Mouse (Mus musculus): ENCODE results near the gene Cd52.

DNA sequence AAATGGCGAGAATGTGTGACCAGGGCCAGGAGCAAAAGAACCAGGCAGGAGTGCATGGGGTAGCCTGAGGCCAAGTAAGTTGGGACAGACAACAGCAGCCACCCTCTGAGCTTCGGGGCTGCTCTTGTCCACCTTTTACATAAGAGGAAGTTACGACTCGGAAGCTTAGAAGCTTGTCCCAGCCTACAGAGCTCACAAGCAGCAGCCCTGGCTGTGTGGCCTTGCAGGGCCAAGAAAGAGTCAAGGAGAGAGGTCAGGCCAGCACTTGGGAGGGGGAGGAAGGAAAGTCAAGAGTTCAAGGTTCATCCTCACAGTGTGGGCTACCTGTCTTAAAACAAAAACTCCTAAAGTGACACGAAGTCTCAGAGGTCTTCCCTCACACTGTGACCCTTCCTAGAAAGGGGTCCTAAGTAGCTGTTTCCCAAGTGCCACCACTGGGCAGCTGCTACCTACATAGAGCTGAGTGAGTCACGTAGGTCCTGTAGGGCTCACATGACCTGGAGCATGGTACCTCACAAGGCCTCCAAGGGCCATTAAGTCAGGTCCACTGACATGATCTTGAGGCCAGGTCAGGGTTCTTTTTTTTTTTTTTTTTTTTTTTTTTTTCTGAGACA, 25.4 kb upstream of the Cd52 start:
- no peak for TF ChIP-seq CTCF (IDR thresholded peaks at IDR 0.05; ENCODE audit: low read depth, low read length)
- no peak for TF ChIP-seq GATA1 (IDR thresholded peaks at IDR 0.05; ENCODE audit: borderline replicate concordance, low read length)
- no peak for TF ChIP-seq POLR2AphosphoS5 (IDR thresholded peaks at IDR 0.05; ENCODE audit: insufficient replicate concordance, low read depth, low read length)
- no peak for TF ChIP-seq TAL1 (conservative IDR thresholded peaks at IDR 0.05; ENCODE audit: low read depth, low read length)
- TF ChIP-seq GATA2 (IDR thresholded peaks at IDR 0.05; ENCODE audit: borderline replicate concordance, low read depth, low read length) = no peak

Measured in G1E (cell line).